Mouse (Mus musculus): ENCODE results near the gene Ucn.

- TF ChIP-seq POLR2A (IDR thresholded peaks at IDR 0.05; ENCODE audit: control insufficient read depth, extremely low read depth, insufficient read depth, low read length, poor library complexity) (no peak), CTCF (IDR thresholded peaks at IDR 0.05; ENCODE audit: borderline replicate concordance, control insufficient read depth, extremely low read depth, insufficient read depth, low read length, poor library complexity) (no peak)
Measured at GRCm38 (mm10) chr5:31116354-31116753, 22.3 kb downstream of the Ucn start, which contains the start of gene Trim54.
